ENCODE assay signal across 8 mouse cellular contexts in the genomic region with DNA sequence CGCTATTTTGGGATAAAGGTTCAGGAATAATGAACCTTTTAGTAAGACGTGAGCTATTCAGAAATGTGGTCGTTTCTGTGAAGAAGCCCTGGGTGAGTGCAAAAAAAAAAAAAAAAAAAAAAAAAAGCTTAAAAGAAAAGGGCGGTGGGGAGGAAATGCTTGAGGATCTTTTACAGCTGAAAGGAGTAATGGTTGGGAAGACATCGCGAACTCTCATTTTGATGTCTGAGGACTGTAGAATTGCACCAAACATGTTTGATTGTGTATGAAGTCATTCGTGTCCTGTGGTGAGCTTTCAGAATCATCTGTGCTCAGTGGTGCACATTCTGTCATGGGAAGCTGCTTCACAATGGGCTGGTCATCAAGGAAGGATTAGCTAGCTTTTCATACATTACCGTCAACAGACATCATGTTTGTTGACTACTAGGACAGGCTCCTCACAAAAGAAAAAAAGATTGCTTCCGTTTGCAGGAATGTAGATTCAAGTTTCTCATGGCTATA. TPM values are rescaled to one million over a fixed set of nuclear protein-coding genes. Genes with fewer than 3 reads are reported as not detected.
DNase-seq lines count a peak whose midpoint lies in the region; ATAC-seq and TF ChIP-seq lines count a peak whose summit lies in the region.

No protein-coding gene starts in this region.

- H3K9me3 ChIP-seq in neural tube, embryonic 11.5 days (ENCODE audit: control insufficient read depth, low read length) = no peaks in the 10 kb centered on the region
- no peaks in the 10 kb centered on the region for H3K9me3 ChIP-seq in liver, postnatal 0 days (ENCODE audit: low read length)

- no peaks in the 10 kb centered on the region for H3K27me3 ChIP-seq in neural tube, embryonic 11.5 days (ENCODE audit: control insufficient read depth, insufficient read depth, low read length)
- H3K27me3 ChIP-seq in liver, postnatal 0 days (ENCODE audit: insufficient read depth, low read length) = no peaks in the 10 kb centered on the region

- no peak for ATAC-seq in neural tube, embryonic 11.5 days (ENCODE audit: insufficient read depth, low FRiP score, low TSS enrichment)
- no peak for ATAC-seq in liver, postnatal 0 days
- ATAC-seq in cerebellum, adult (ENCODE audit: insufficient number of reproducible peaks, low FRiP score, low TSS enrichment) = no peak
- no peak for ATAC-seq in megakaryocyte progenitor cell, adult 5-6 weeks (replicated peaks; ENCODE audit: poor library complexity)

- TF ChIP-seq CTCF in liver, postnatal 0 days (IDR thresholded peaks at IDR 0.05; ENCODE audit: low read depth) = no peak

- no peaks in the 10 kb centered on the region for H3K4me1 ChIP-seq in neural tube, embryonic 11.5 days (ENCODE audit: control insufficient read depth, insufficient read depth, low read length)
- peaks cover 4% of the 10 kb centered on the region; the same call in 1 of the 2 replicates for H3K4me1 ChIP-seq in liver, postnatal 0 days (ENCODE audit: insufficient read depth)

- peak overlapping the region; percentile 64 for H3K4me2 ChIP-seq in neural tube, embryonic 11.5 days (ENCODE audit: low read depth)
- H3K4me2 ChIP-seq in liver, postnatal 0 days (ENCODE audit: low read depth, low read length) = peak overlapping the region; percentile 66

- TF ChIP-seq EP300 in liver, postnatal 0 days (IDR thresholded peaks at IDR 0.05; ENCODE audit: low read depth) = no peak

- peak; percentile 9 for DNase-seq in embryo, embryonic 10.5 days (ENCODE audit: low spot score)
- no peak for DNase-seq in embryo, embryonic 9.5 days (ENCODE audit: extremely low spot score)
- no peak for DNase-seq in neural tube, embryonic 11.5 days (ENCODE audit: low spot score)
- no peak for DNase-seq in neural tube, embryonic 10.5 days (ENCODE audit: extremely low spot score, low spot score)
- no peak for DNase-seq in liver, postnatal 0 days
- no peak for DNase-seq in thymus, postnatal 10 days (ENCODE audit: low spot score in 2 of 2)

- no peaks in the 10 kb centered on the region for H3K36me3 ChIP-seq in neural tube, embryonic 11.5 days (ENCODE audit: control insufficient read depth, insufficient read depth, low read length)
- H3K36me3 ChIP-seq in liver, postnatal 0 days (replicated peaks; ENCODE audit: insufficient read depth, low read length) = no peaks in the 10 kb centered on the region

- H3K4me3 ChIP-seq in neural tube, embryonic 11.5 days (ENCODE audit: low read depth, low read length) = peak overlapping the region; percentile 39
- peak overlapping the region; percentile 31; the same call in 1 of the 2 replicates for H3K4me3 ChIP-seq in liver, postnatal 0 days (ENCODE audit: low read depth, low read length)

- 30% methylated on average over 9 of the region's 9 CpGs for WGBS in neural tube, embryonic 11.5 days
- WGBS in liver, postnatal 0 days (ENCODE audit: insufficient replicate concordance) = 35% methylated on average over 9 of the region's 9 CpGs

- no peak overlapping the region; the same call in 1 of the 2 replicates for H3K9ac ChIP-seq in neural tube, embryonic 11.5 days (ENCODE audit: low read length)
- H3K9ac ChIP-seq in liver, postnatal 0 days (replicated peaks) = no peak overlapping the region

- H3K27ac ChIP-seq in neural tube, embryonic 11.5 days (ENCODE audit: low read depth, low read length) = no peak overlapping the region
- no peak overlapping the region for H3K27ac ChIP-seq in liver, postnatal 0 days (ENCODE audit: low read depth)

RNA-seq across cellular contexts. Expression of gene Tmem45a, which starts 0.7 kb away (rescaled TPM):
- 9.6 and 12.7 TPM in 2 replicates for polyA plus RNA-seq in neural tube, embryonic 11.5 days (2014; fragmentation: Nextera tagmentation; extraction: Ambion mirVana)
- 0.40 and 1.1 TPM in 2 replicates for polyA plus RNA-seq in liver, postnatal 0 days (2015; fragmentation: Nextera tagmentation; extraction: Ambion mirVana)
- total RNA-seq in megakaryocyte progenitor cell, adult 5-6 weeks (2015) = not detected in 2 replicates
- not detected in 2 replicates for total RNA-seq in megakaryocyte progenitor cell, adult 5-6 weeks (2017)

RNA-seq across cellular contexts. Expression of gene Lnp1, which starts 41.2 kb away (rescaled TPM):
- polyA plus RNA-seq in neural tube, embryonic 11.5 days (2014; fragmentation: Nextera tagmentation; extraction: Ambion mirVana) = not detected in 2 replicates
- polyA plus RNA-seq in liver, postnatal 0 days (2015; fragmentation: Nextera tagmentation; extraction: Ambion mirVana) = not detected in 2 replicates
- not detected in 2 replicates for total RNA-seq in megakaryocyte progenitor cell, adult 5-6 weeks (2015)
- not detected in 2 replicates for total RNA-seq in megakaryocyte progenitor cell, adult 5-6 weeks (2017)
